Mouse (Mus musculus) bone marrow macrophage, adult 2 months (primary cell): ENCODE measurements around the gene Cox7a2.

ENCODE experiments used
- CTCF ChIP-seq: IDR thresholded peaks from 2 replicates; pipeline ENCODE4 v1.5.1; 2012; ENCODE audit warnings: low read depth, mild to moderate bottlenecking, low read length, moderate library complexity
- POLR2A ChIP-seq: IDR thresholded peaks from 2 replicates; pipeline ENCODE4 v1.6.1; 2012; ENCODE audit warnings: mild to moderate bottlenecking, low read depth, low read length, borderline replicate concordance

DNA sequence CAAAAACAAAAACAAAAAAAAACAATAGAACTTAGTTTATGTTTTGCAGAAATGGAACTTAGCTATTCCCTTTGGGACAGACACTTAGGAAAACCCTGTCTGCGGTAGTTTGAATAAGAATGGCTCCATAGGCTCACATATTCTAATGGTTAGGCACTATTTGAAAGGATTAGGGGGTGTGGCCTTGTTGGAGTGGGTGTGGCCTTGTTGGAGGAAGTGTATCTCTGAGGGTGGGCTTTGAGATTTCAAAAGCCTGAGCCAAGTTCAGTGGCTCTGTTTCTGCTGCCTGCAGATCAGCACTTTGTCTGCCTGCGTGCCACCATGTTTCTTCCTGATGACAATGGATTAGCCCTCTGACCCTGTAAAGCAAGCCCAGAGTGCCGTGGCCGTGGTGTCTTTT lies 14.6 kb downstream of the Cox7a2 start:
- TF ChIP-seq CTCF (no peak), POLR2A (no peak)
